Mouse (Mus musculus) ovary, postnatal 14 days (tissue): Measurements from ENCODE around the gene Foxk1.
A peak's percentile ranks its signal among the peaks of the same experiment; 100 is the strongest.

Experiments used
- DNase-seq: peaks from one replicate; pipeline ENCODE4 v3.0.0; 2022; ENCODE audit warnings: low spot score

Gene Foxk1

DNA sequence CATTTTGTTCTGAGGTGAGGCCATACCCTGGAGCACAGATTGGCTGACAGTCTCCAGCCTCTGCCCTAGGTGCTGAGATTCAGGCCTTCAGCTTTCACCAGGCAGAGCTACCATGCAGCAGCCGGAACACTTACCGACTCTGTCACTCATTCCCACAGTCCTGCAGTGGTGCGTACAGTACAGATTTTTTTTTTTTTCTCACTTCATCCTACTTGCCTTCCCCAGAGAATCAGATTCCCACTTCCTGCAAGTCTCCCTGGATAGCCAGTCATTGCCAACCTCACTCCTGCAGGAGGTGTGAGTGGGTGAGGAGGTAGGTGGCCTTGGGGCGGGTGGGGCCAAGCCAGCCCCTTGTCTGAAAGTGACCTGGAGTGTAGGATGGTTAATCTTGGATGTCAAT lies 19.0 kb downstream of the Foxk1 start:
- DNase-seq, result no peak

- DNase-seq, result no peak
Observed at GRCm38 (mm10) chr5:142420920-142421319, 19.6 kb downstream of the Foxk1 start.

DNA sequence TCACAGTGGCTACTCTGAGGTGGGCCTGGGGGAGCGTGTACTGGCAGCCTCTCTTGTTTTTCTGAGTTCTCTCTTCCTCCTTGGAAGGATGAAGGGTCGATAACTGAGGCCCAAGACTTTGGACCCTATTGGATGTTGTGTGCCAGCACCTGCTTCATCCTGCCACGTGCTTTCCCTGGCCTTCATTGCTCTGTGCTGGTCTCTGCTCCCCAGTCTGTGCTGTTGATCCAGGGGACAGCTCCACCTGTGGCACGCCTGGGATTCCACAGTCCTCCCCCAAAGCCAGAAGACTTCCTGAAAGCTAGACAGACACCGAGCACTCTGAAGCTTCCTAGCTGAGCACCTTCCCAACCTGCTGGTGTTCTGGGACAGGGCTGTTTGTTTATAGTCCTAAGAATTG lies 20.6 kb downstream of the Foxk1 start:
- no peak for DNase-seq

- DNase-seq, result no peak
Observed at GRCm38 (mm10) chr5:142423141-142423540, 21.8 kb downstream of the Foxk1 start.

GRCm38 (mm10) chr5:142423701-142424100 lies 22.4 kb downstream of the Foxk1 start:
- no peak for DNase-seq

DNA sequence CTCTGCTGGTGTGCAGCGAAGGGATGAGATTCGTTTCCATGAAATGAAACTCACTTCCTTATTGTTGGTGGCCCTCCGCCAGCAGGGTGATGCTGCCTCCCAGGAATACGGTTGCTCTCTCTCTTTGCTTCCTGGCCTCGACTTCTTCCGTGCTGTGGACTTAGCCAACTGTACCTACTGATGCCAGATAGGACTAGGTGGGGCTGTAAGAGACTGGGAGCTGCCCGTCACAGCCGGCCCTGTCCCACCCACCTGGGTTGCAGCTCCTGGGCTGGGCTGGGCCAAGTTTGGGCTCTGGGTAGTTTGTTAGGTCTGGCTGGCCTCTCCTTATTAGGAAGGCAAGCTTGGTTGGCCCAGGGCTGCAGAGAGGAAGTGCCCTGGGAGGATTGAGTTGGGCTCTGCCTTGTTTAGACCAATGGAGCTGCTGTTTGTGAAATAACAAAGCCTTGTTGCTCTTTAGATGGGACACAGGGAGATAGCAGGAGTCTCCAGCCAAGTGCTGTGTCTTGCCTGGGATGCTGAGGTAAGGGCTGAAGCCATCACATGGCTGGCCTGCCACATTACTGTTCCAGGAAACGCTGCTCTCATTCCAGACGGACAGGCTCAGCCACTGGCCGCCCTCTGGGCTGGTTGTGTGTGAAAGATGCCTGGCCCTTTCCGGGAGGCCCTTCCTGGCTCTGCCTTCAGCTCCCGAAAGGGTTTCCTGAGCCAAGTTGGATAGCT lies 23.5 kb downstream of the Foxk1 start:
- peak; percentile 57 for DNase-seq

- no peak for DNase-seq
Observed at GRCm38 (mm10) chr5:142426476-142426875, 25.2 kb downstream of the Foxk1 start.

DNA sequence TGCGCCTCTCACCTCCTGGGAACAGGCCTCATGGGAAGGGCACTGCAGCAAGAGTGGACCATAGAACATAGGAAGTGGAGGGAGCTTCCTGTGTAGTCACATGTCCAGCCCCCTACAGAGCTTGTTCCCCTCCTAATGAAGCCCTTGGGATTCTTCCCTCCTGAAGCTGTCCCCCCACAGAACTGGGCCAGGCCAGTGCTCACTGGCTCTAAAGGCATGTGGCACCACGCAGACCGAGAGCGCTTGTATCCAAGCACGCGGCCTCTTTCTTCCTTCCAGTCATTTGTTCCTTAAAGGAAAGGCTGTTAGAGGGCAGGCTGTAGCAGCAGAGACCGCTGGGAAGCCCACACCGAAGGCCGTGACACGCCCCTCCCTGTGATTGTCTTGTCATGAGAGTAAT lies 26.6 kb downstream of the Foxk1 start:
- DNase-seq, result no peak

- DNase-seq, result no peak
Observed at GRCm38 (mm10) chr5:142428691-142429090, 27.4 kb downstream of the Foxk1 start.

- no peak for DNase-seq
Observed at GRCm38 (mm10) chr5:142431029-142431428, 29.7 kb downstream of the Foxk1 start.

DNA sequence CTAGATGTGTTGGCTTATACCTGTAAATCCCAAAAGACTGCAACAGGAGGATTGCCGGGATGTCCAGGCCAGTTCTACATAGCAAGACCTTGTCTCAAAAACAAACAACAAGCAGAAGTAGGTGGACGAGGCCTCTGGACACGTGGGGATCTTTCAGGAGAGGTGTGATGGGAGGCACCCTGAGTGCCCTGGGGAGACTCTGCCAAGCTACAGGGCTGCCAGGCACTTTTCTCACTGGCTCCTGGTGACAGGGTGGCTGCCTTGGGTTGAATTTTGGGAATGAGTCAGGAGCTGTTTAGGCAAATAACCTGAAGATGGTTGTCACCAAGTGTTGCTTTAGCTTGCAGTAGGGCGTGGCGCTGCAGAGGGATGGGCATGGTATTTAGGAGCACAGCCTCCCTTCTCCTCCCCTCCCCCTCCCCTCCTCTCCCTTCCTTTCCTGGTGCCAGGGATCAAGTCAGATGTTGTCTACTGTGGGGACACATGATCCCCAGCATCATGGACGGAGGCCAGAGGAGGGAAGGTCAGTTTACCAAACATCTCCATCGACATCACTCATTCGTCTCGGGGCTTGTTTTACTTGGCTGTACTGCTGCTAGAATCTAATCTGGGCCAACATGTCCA lies 30.6 kb downstream of the Foxk1 start:
- DNase-seq, result no peak

GRCm38 (mm10) chr5:142432695-142433094 lies 31.4 kb downstream of the Foxk1 start:
- DNase-seq, result no peak

- DNase-seq, result no peak
Observed at GRCm38 (mm10) chr5:142434052-142434451, 32.8 kb downstream of the Foxk1 start.

DNA sequence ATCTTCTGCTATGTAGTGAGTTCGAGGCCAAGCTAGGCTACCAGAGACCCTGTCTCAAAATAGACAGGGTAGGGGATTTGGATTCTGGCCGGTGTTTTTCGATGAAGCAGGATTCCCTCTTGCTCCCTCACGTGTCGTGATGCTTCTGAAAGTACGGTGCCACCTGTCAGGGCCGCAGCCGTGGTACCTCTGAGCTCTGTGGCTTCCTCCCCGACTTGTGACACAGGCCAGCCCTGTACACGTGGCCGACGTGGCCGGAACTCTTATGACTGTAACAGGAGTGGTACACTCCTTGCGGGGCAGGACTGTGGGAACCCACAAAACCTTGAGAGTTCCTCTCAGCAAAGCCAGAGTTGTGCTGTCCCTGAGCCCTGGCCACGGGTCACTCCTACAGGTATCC lies 34.4 kb downstream of the Foxk1 start:
- DNase-seq, result no peak

GRCm38 (mm10) chr5:142438380-142438938 lies 37.2 kb downstream of the Foxk1 start:
- no peak for DNase-seq

GRCm38 (mm10) chr5:142439911-142440432 lies 38.7 kb downstream of the Foxk1 start:
- no peak for DNase-seq

- peak; percentile 81 for DNase-seq
Observed at GRCm38 (mm10) chr5:142440451-142441147, 39.3 kb downstream of the Foxk1 start.

- no peak for DNase-seq
Observed at GRCm38 (mm10) chr5:142441332-142442044, 40.2 kb downstream of the Foxk1 start.

GRCm38 (mm10) chr5:142442045-142442440 lies 40.7 kb downstream of the Foxk1 start:
- DNase-seq, result no peak

- no peak for DNase-seq
Observed at GRCm38 (mm10) chr5:142443514-142443913, 42.2 kb downstream of the Foxk1 start.

GRCm38 (mm10) chr5:142443994-142444393 lies 42.7 kb downstream of the Foxk1 start:
- DNase-seq, result no peak
